Mouse (Mus musculus): Measurements from ENCODE around the gene Ttc21b.
A peak's percentile ranks its signal among the peaks of the same experiment; 100 is the strongest.
"Not testable (repeated sequence)": the region's sequence is repeated elsewhere in the genome, so short reads cannot be mapped to it uniquely, and the experiment has no call there.

Gene Ttc21b

DNA sequence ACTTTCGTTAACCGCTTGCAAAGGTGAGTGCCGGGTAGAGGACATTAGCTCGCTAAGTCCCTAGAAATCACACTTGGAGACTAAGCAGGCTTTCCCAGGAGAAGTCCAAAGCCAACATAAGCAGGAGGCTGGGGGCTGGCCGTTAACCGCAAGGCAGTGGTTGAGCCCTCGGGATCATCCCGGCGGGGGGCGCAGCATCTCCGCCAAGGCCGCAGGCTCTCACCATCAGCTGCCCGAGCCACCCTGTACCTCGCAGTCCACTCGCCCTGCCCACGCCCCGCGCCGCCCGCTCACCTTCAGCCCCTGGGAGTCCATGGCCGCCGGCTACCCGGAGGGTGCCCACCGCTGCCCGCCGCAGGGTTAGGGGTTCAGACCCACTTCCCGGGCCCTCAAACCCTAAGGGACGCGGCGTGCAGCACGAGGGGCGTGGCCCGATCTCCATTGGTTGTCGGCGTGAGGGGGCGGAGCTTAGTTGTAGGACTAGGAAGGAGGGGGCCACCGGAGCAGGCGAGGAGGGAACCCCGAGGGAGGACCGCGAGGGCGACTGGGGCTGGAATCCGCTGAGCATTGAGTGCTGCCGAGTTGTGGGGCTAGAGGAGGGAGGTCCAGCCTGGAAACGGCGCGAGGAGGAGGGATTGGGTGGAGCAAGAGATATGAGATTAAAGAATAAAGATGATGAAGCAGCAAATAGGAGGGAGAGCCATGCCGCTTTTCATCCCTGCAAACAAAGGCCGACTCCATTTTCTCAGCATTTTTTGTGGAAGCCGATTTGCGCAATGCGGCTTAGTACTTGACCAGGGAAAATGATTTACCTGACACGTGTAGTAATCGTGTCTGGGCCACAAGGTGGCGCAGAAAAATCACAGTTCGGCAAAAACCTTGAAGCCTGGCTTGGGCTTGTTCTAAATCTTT is at the start of gene Ttc21b:
Gene Ttc21b, minus strand, starts transcription at position 398 of the 912 bp plus-strand sequence.
- peak; percentile 88 to 89 for DNase-seq (ENCODE audit: low spot score in 2 of 2)

DNA sequence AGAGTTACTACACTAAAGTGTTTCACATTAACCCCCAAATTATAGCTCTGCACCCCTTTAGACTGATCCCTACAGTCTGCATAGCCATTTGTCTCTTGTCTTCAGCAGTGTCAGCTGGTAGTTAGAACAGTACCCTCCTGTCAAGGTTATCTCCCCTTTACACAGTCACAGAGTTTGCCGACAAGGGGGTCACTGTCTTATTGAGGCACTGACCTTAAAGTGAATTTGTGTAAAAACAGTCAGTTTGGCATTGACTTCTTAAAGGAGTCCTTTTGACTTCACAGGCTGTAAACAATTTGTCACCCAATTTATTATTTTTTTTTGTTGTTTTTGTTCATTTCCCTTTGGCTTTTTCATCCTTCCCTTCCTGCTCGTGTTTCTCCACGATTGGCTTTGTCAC is 16.1 kb upstream of the Ttc21b start:
- DNase-seq (ENCODE audit: low spot score in 2 of 2): no peak

DNA sequence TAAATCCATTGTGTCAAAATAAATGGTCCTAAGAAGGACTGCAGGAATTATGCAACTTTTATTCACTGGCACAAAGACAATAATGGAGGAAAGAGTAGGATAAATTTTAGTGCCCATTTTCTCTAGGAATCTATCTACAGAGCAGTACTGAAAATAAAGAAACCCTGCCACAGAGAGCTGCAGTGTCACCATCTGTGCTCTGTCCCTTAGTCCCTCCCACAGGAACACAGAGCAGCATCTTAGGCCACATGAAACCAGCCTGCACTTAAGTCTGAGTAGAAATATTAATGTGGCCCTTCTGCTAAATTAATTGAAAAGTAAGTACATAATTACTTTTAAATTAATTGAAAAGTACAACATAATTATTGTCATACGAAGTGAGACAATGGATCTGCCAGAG is 12.4 kb downstream of the Ttc21b start:
- no peak for DNase-seq (ENCODE audit: low spot score in 2 of 2)

DNA sequence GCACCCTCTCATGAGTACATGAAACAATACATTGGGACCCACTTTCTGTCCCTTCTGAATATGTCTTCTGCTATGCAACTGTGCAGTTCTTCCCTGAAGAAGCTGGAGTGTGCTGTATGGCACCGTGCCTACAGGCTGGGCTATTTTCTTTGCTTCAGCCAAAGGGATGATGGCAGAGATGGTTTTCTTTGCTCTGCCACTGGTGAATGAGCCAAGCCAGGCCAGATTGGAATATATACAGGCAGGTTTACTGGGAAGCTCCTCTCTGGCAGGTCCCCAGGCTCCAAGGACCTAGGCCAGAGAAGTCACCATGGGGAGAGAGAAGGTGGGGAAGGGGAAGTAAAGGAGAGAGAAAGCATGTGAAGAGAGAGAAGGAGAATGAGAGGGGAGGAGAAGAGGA is 16.1 kb downstream of the Ttc21b start:
- no peak for DNase-seq (ENCODE audit: low spot score in 2 of 2)

- no peak for DNase-seq (ENCODE audit: low spot score in 2 of 2)
These were observed 17.5 kb downstream of the Ttc21b start for GRCm38 (mm10) chr2:66238886-66239285.

DNA sequence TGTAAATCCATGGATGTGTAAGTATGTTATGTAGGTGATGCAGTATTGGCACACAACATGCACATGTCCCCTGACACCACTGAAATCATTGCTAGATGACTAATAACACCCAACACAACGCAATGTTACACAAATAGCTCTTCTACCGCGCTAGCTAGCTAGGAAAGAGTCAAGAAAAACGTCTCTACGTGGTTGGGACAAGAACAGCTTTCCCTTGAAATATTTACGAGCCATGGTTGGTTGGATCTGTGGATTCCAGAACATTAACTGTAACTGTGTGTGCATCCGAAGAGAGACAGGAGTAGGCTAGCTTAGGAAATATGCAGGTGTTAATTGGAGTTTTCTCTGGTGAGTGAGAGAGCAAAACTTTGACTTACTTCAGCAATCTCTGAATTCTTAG is 35.5 kb downstream of the Ttc21b start:
- no peak for DNase-seq (ENCODE audit: low spot score in 2 of 2)

GRCm38 (mm10) chr2:66209875-66210274 is 46.5 kb downstream of the Ttc21b start:
- DNase-seq (ENCODE audit: low spot score in 2 of 2): no peak

DNA sequence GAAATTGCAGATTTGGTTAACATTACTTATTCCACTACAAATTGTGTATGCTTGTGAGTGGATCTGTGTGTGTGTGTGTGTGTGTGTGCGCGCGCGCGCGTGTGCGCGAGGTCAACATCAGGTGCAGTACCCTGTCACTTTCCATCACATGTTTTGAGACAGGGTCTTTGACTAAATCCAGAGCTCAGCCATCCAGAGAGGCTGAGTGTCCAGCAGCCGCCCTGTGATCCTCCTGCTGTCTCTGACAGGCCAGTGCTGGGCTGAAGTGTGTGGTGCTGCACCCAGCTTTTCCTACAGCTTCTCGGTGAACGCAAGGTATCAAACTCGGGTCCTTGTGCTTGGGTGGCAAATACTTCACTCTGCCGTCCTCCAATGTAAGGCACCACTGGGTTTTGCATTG is 47.1 kb downstream of the Ttc21b start:
- no peak for DNase-seq (ENCODE audit: low spot score in 2 of 2)

GRCm38 (mm10) chr2:66206796-66207195 is 49.6 kb downstream of the Ttc21b start:
- DNase-seq (ENCODE audit: low spot score in 2 of 2): no peak

DNA sequence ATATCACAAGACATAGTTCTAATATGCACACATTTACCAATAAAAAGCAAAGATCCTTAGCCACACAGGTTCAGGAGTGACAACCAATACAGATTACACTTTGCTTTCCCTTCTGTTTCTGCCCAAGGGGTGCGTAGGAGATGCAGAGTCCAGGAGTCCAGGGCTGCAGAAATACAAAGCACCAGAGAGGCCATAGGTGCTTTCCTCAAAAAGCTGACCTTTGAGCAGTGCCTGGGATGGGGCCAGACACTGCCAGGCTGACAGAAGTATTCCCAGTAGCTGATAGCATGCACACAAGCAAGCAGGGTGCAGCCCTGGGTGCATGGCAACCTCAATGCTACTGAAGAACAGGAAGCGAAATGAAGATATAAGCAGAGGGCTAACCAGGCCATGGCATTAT is 52.2 kb downstream of the Ttc21b start:
- no peak for DNase-seq (ENCODE audit: low spot score in 2 of 2)

- DNase-seq (ENCODE audit: low spot score in 2 of 2): no peak
These were observed 56.2 kb downstream of the Ttc21b start for GRCm38 (mm10) chr2:66200195-66200594.

DNA sequence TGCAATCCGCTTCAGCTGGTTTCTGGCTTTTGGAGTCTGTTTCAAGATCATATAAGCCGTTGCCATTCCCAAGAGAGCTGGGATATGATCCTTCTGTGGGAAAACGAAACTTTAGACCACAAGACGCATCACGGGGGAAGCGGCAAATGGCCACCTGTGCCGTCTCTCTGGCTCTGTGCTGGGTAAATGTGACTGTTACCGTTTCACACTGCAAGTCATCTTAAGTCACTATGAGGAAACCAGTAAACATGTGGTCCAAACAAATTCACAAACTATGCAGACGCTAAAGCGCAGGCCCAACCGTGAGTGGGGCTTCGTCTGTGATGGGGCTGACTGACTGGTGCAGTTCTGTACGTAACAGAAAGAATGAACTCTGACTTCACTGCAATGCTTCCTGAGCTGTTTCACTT is 64.7 kb downstream of the Ttc21b start:
- DNase-seq (ENCODE audit: low spot score in 2 of 2): no peak

DNA sequence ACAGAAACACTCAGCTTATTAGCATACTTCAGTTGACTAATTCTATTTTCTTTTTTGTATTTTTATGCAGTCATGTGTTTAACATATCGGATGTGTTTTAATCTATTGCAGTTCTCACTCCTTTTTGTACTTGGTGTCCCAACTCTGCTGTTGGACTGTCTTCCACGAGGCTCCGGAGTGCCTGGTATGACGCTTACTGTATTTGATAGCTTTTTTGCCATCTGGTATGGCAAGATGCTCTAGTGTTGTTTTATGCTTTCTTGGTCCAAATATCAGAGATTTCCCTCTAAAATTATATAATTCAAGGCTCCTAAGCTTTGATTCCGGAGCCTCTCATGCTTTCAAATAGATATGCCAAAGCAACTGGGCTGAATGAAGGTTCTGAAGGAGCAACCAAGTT is 66.3 kb downstream of the Ttc21b start:
- no peak for DNase-seq (ENCODE audit: low spot score in 2 of 2)

GRCm38 (mm10) chr2:66189197-66189596 is 67.2 kb downstream of the Ttc21b start:
- DNase-seq (ENCODE audit: low spot score in 2 of 2): not testable (repeated sequence)

- DNase-seq (ENCODE audit: low spot score in 2 of 2): no peak
These were observed 68.9 kb downstream of the Ttc21b start for GRCm38 (mm10) chr2:66187520-66187919.

DNA sequence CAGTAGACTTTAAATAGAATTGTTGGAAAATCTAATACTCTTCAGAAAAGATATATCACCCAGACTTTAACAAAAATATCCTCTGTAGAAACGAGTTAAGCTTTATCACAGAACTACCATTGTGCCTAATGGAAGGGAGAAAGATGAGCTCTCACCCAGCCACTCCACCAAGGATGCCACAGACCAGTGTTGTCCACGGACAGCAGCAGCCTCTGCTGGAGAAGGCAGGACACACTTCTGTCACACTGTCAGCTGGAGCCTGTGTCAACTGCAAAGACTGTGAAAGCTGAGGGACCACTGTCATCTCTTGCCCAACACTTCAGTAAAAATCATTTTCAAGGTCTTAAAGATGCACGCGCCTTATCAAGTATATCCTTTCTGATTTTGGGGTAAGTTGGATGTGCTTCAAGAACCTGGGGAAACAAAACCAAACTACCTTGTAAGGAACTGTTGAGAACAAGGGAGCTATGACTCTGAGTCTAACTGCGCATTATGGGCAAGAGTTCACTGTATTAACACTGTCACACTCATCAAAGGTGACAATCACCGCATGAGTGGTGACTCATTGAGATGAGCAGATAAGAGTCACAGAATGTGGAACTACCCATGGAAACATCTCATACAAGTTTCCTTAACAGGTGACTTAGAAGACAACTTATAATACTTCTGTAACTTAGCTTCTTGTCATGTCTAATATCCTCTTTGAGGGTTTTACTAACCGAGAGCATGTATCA is 71.8 kb downstream of the Ttc21b start:
- DNase-seq (ENCODE audit: low spot score in 2 of 2): no peak

GRCm38 (mm10) chr2:66180293-66180692 is 76.1 kb downstream of the Ttc21b start:
- DNase-seq (ENCODE audit: low spot score in 2 of 2): no peak

DNA sequence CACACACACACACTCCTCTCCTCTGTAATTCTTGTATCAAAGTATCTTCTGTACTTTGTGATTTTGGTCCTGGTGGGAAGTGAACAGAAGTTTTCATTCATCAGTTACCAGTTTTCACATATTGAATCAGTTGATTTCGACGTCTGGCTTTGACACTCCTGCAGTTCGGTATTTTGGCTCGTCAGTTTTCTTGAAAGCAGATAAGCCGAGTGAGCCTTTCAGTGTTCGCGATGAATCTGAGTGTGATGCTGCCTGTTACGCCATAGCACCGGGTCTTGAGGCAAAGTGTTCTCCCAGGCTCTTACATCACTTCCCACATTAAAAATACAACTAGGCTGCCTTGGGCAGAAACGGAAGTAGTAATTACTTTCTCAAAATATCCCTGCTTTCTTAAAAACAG is 76.6 kb downstream of the Ttc21b start:
- no peak for DNase-seq (ENCODE audit: low spot score in 2 of 2)

- no peak for DNase-seq (ENCODE audit: low spot score in 2 of 2)
These were observed 77.6 kb downstream of the Ttc21b start for GRCm38 (mm10) chr2:66178848-66179215.

DNA sequence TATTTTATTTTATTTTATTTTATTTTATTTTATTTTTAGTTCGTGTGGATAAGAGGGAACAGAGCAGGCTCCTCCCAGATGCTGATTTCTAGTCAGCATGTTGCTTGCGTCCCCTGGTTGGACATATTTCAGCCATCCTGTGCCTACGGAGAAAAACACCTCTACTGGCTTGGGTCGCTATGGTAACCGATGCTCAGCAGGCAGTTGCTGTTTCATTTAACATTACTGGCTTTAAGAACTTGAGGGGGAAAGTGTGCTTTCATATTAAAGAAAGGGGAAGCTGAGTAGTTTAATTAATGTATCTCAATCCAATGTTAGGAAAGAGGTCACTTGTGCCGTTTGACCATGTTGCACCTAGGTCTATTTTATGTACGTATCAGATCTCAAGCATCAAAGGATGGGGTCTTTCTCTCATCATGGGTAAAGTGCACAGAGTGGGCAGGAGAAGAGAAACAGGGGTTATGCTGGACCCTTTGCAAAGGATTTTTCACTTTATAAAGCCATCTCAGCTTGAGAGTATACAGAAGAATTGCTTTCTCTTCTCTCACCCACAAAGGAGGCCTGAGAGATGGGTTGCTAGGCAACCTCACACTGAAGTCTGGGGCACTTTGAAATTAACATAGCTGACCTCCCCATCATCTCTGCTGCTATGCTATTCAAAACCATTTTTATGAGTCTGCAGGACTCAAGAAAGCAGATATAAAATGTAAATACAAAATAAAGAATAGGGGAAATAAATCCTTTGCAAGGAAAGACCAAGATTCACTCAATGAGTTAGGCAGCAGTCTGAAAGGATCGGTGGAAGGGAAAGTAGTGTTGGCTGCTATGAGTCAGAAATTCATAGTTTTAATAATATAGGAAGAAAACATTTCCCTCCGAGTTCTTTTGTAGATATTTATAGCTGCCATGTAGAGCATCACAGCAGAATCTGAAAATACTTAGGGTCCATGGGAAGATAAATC is 78.2 kb downstream of the Ttc21b start:
- DNase-seq (ENCODE audit: low spot score in 2 of 2): no peak

DNA sequence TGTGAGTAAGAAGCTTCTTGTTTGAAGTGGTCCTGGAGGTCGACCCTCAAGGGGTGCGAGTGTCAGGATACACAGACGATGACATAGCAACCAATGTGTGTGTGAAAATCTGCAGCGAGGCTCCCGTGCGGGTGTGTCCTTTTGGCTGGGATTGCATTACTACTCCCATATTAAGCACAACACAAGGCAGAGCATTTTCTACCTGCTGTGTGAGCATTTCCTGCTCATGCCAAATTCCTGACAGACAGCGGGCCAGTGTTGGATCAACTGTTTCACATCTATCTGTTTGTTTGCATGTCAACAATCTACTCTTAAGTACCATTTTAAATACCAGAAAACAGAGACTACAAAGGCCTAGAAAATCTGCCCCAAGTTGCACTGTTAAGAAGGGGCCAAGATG is 79.4 kb downstream of the Ttc21b start:
- no peak for DNase-seq (ENCODE audit: low spot score in 2 of 2)

DNA sequence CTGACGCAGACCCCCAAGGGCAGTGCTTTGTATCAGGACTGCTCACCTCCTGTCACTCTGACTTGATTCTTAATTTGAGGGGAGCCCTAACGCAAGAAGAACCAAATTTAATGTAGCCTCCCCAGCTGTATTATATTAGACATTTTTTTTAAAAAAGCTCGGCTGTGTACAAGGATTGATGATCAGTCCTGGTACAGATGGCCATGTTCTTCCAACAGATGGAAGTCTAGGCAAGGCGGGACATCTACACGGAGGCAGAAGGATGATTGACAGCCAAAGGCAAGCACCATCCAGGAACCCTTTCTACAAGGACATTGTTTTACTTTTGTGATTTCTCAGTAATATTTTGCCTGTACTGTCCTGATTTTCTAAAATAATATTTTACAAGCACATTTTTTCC is 83.3 kb downstream of the Ttc21b start:
- no peak for DNase-seq (ENCODE audit: low spot score in 2 of 2)

Measured in spleen, postnatal 36 days (tissue).